Mouse (Mus musculus) heart, adult 2 months (tissue): ENCODE results near the gene Etv2. TPM values are rescaled to one million over a fixed set of nuclear protein-coding genes. Genes with fewer than 3 reads are reported as not detected.

Source experiments
- DNase-seq, 2 experiments: peaks; one replicate each; pipeline ENCODE4 v3.0.0; 2021
- H3K27ac ChIP-seq: fragments of 200-600 bp; 2 replicates; pipeline ENCODE4 v1.8.1; 2022
- H3K27me3 ChIP-seq: fragments of 200-500 bp; 2 replicates; pipeline ENCODE4 v1.6.1; 2012; ENCODE audit warnings: mild to moderate bottlenecking, low read length, inconsistent platforms, mixed read lengths; ENCODE audit not compliant: control insufficient read depth, insufficient read depth
- H3K36me3 ChIP-seq: fragments of 200-500 bp; 2 replicates; pipeline ENCODE4 v1.6.1; 2012; ENCODE audit warnings: low read length, inconsistent platforms; ENCODE audit not compliant: control insufficient read depth, insufficient read depth
- H3K4me1 ChIP-seq: fragments of 200-500 bp; 2 replicates; pipeline ENCODE4 v1.6.1; 2011; ENCODE audit warnings: low read length; ENCODE audit not compliant: control insufficient read depth, insufficient read depth
- H3K4me3 ChIP-seq: fragments of 200-600 bp; 2 replicates; pipeline ENCODE4 v1.8.1; 2022
- H3K79me2 ChIP-seq: fragments of 200-500 bp; replicated peaks from 2 replicates; pipeline ENCODE4 v1.6.1; 2012; ENCODE audit warnings: mild to moderate bottlenecking, inconsistent platforms, low read length, moderate library complexity, mixed read lengths; ENCODE audit not compliant: control insufficient read depth, insufficient read depth
- H3K9ac ChIP-seq: fragments of 200-500 bp; 2 replicates; pipeline ENCODE4 v1.6.1; 2012; ENCODE audit warnings: low read depth, mild to moderate bottlenecking, control low read depth, inconsistent platforms, low read length, mixed read lengths
- CTCF ChIP-seq: fragments of 200-600 bp; IDR thresholded peaks from 2 replicates; pipeline ENCODE4 v1.8.1; 2022; ENCODE audit warnings: antibody characterized with exemption, mild to moderate bottlenecking, moderate library complexity
- EP300 ChIP-seq: fragments of 200-500 bp; IDR thresholded peaks from 2 replicates; pipeline ENCODE4 v1.6.1; 2011; ENCODE audit warnings: low read depth, low read length, control low read depth; ENCODE audit not compliant: insufficient read depth
- POLR2A ChIP-seq: fragments of 200-500 bp; IDR thresholded peaks from 2 replicates; pipeline ENCODE4 v1.6.1; 2011; ENCODE audit warnings: mild to moderate bottlenecking, low read depth, low read length, control low read depth; ENCODE audit not compliant: insufficient read depth
- WGBS: fragments of 180-500 bp; shearing (Covaris S2); methylation state at CpG from one replicate; pipeline ENCODE4 v1.1.7; 2018; 5-methylcytosine and 5-hydroxymethylcytosine counted together
- intact Hi-C: fragments of 180-260 bp; cut with DNase I; formaldehyde crosslinking; loops from one replicate; pipeline ENCODE4 v1.15.1; 2025
- polyA plus RNA-seq: library from polyadenylated mRNA; depleted of rRNA; stranded (reverse); fragments of >200 nt; gene quantifications from 2 replicates; pipeline ENCODE4 v1.2.3, GENCODE M21; 2012
- total RNA-seq, 2 experiments: library from RNA; stranded (reverse); gene quantifications; 2 replicates each; pipeline ENCODE4 v1.2.3; 2021

Gene Etv2
- total and polyA plus RNA-seq, 3 experiments: not detected

- DNase-seq: no peak
- WGBS: 32% methylated on average over 3 of the region's 3 CpGs
- Histone ChIP-seq H3K36me3 (no peaks in the 10 kb centered on the region), H3K79me2 (no peaks in the 10 kb centered on the region), H3K9ac (no peak overlapping the region), H3K27me3 (no peaks in the 10 kb centered on the region), H3K4me1 (no peaks in the 10 kb centered on the region), H3K27ac (no peak overlapping the region), H3K4me3 (no peak overlapping the region)
- no peak for TF ChIP-seq CTCF
- no peak for TF ChIP-seq EP300
- no peak for TF ChIP-seq POLR2A
- intact Hi-C loops: no loop called here
These were observed 33.1 kb downstream of the Etv2 start for GRCm38 (mm10) chr7:30602583-30602982.

- H3K4me3 ChIP-seq: no peak overlapping the region
- no peak overlapping the region for H3K27ac ChIP-seq
- 65% methylated on average over 7 of the region's 7 CpGs for WGBS
- H3K4me1 ChIP-seq: no peaks in the 10 kb centered on the region
- intact Hi-C loops: no loop called here
- no peaks in the 10 kb centered on the region for H3K36me3 ChIP-seq
- no peaks in the 10 kb centered on the region for H3K79me2 ChIP-seq
- no peak for DNase-seq
- H3K9ac ChIP-seq: no peak overlapping the region
- H3K27me3 ChIP-seq: no peaks in the 10 kb centered on the region
- TF ChIP-seq EP300 (no peak), CTCF (no peak), POLR2A (no peak)
These were observed 35.0 kb downstream of the Etv2 start for GRCm38 (mm10) chr7:30600651-30601050.

GRCm38 (mm10) chr7:30599933-30600353 is 35.7 kb downstream of the Etv2 start:
- H3K4me3 ChIP-seq: no peak overlapping the region

GRCm38 (mm10) chr7:30598786-30599185 is 36.9 kb downstream of the Etv2 start, which contains the start of gene Zbtb32:
Zbtb32 (minus strand) TSS chr7:30598909.
- H3K79me2 ChIP-seq: no peaks in the 10 kb centered on the region
- no peaks in the 10 kb centered on the region for H3K36me3 ChIP-seq
- 91% methylated on average over 12 of the region's 12 CpGs for WGBS
- no peak within 1 kb of the TSS for H3K4me3 ChIP-seq
- no peak within 1 kb of the TSS for H3K27ac ChIP-seq
- no peaks in the 10 kb centered on the region for H3K4me1 ChIP-seq
- intact Hi-C loops: loop anchor here (10.0 kb wide), 1 partner anchor 356 kb away; the partner anchor contains the start of gene Usf2
- H3K27me3 ChIP-seq: no peaks in the 10 kb centered on the region
- TF ChIP-seq EP300 (no peak), CTCF (no peak), POLR2A (no peak)
- H3K9ac ChIP-seq: no peak within 1 kb of the TSS
- no peak for DNase-seq

More at GRCm38 (mm10) chr7:30599933-30600353, 35.7 kb downstream of the Etv2 start:
- Histone ChIP-seq H3K9ac (no peak overlapping the region), H3K27ac (no peak overlapping the region), H3K27me3 (no peaks in the 10 kb centered on the region), H3K4me1 (no peaks in the 10 kb centered on the region), H3K36me3 (no peaks in the 10 kb centered on the region), H3K79me2 (no peaks in the 10 kb centered on the region)
- TF ChIP-seq POLR2A: no peak
- no peak for TF ChIP-seq EP300
- no peak for TF ChIP-seq CTCF
- intact Hi-C loops: loop anchor here (10.0 kb wide), 1 partner anchor 355 kb away; the partner anchor contains the start of gene Usf2
- under 1% methylated on average over 16 of the region's 16 CpGs for WGBS
- peak; percentile 73 to 88 for DNase-seq

GRCm38 (mm10) chr7:30596811-30597210 is 38.8 kb downstream of the Etv2 start:
- Histone ChIP-seq H3K4me3 (no peak overlapping the region), H3K27ac (no peak overlapping the region), H3K4me1 (no peaks in the 10 kb centered on the region), H3K9ac (no peak overlapping the region), H3K27me3 (no peaks in the 10 kb centered on the region), H3K79me2 (no peaks in the 10 kb centered on the region), H3K36me3 (no peaks in the 10 kb centered on the region)
- no peak for DNase-seq
- 60% methylated on average over 5 of the region's 5 CpGs for WGBS
- intact Hi-C loops: loop anchor here (10.0 kb wide), 1 partner anchor 358 kb away; the partner anchor contains the start of gene Usf2
- TF ChIP-seq CTCF: no peak
- TF ChIP-seq POLR2A: no peak
- TF ChIP-seq EP300: no peak

- H3K4me1 ChIP-seq: no peaks in the 10 kb centered on the region
- no peak overlapping the region for H3K9ac ChIP-seq
- no peaks in the 10 kb centered on the region for H3K27me3 ChIP-seq
- H3K36me3 ChIP-seq: no peaks in the 10 kb centered on the region
- DNase-seq: no peak
- TF ChIP-seq POLR2A: no peak
- no peak for TF ChIP-seq CTCF
- no peak for TF ChIP-seq EP300
- H3K4me3 ChIP-seq: no peak overlapping the region
- no peak overlapping the region for H3K27ac ChIP-seq
- no peaks in the 10 kb centered on the region for H3K79me2 ChIP-seq
- intact Hi-C loops: loop anchor here (10.0 kb wide), 1 partner anchor 359 kb away; the partner anchor contains the start of gene Usf2
- WGBS: 69% methylated on average over 5 of the region's 5 CpGs
These were observed 39.6 kb downstream of the Etv2 start for GRCm38 (mm10) chr7:30596093-30596492.
